Mouse (Mus musculus): ENCODE data around the gene Maml3.
A peak's percentile ranks its signal among the peaks of the same experiment; 100 is the strongest.

- TF ChIP-seq EP300 (IDR thresholded peaks at IDR 0.05) (peak; percentile 64; the same call in 1 of the 2 replicates), CTCF (IDR thresholded peaks at IDR 0.05) (no peak)
Observed at GRCm38 (mm10) chr3:51916060-51916870, 188.6 kb downstream of the Maml3 start.

All from lung, postnatal 0 days (tissue).